Mouse (Mus musculus) gastrocnemius, postnatal 14 days (tissue): Measurements from ENCODE around the gene Rab21. TPM values are rescaled to one million over a fixed set of nuclear protein-coding genes. Genes with fewer than 3 reads are reported as not detected.

ENCODE experiments used
- DNase-seq: peaks from one replicate; pipeline ENCODE4 v3.0.0; 2021; ENCODE audit warnings: mixed read lengths
- intact Hi-C: fragments of 180-260 bp; cut with DNase I; formaldehyde crosslinking; loops from one replicate; pipeline ENCODE4 v1.15.1; 2025; ENCODE audit warnings: low total_unique reads
- total RNA-seq, 2 experiments: library from RNA; stranded (reverse); gene quantifications; 2 replicates each; pipeline ENCODE4 v1.2.3; 2021

Rab21 gene
- total RNA-seq, 2 experiments from 2014 or later, result 29.3 to 31.6 TPM

GRCm38 (mm10) chr10:115241082-115241595 is 74.3 kb downstream of the Rab21 start:
- DNase-seq, result no peak
- intact Hi-C loops, result no loop called here

GRCm38 (mm10) chr10:115237931-115238330 is 77.5 kb downstream of the Rab21 start:
- intact Hi-C loops, result no loop called here
- no peak for DNase-seq

Other genes with a start within 250 kb of the Rab21 start
- gene Tph2, start 130.6 kb downstream of the Rab21 start, total RNA-seq, result not detected
- gene Tbc1d15, start 64.1 kb downstream of the Rab21 start, total RNA-seq, result 10 to 100 TPM; 35.6 to 39.4 TPM
- gene Tmem19, start 46.9 kb upstream of the Rab21 start, total RNA-seq, result 10 to 100 TPM; 11.6 to 14.2 TPM
- 1 to 10 TPM; 4.3 to 4.6 TPM for gene Thap2, start 68.8 kb upstream of the Rab21 start, total RNA-seq
- gene Zfc3h1, start 69.4 kb upstream of the Rab21 start, total RNA-seq, result 10 to 100 TPM in 1 of 2 experiments, 1 to 10 TPM in 1; 9.8 to 11.4 TPM